Mouse (Mus musculus): ENCODE measurements at regions not wholly inside any gene's neighbourhood (a gene's known extent, or its start where the extent isn't known, plus 50 kb on each side); places are given as distances from the start of the nearest gene placed in this dataset.

DNA sequence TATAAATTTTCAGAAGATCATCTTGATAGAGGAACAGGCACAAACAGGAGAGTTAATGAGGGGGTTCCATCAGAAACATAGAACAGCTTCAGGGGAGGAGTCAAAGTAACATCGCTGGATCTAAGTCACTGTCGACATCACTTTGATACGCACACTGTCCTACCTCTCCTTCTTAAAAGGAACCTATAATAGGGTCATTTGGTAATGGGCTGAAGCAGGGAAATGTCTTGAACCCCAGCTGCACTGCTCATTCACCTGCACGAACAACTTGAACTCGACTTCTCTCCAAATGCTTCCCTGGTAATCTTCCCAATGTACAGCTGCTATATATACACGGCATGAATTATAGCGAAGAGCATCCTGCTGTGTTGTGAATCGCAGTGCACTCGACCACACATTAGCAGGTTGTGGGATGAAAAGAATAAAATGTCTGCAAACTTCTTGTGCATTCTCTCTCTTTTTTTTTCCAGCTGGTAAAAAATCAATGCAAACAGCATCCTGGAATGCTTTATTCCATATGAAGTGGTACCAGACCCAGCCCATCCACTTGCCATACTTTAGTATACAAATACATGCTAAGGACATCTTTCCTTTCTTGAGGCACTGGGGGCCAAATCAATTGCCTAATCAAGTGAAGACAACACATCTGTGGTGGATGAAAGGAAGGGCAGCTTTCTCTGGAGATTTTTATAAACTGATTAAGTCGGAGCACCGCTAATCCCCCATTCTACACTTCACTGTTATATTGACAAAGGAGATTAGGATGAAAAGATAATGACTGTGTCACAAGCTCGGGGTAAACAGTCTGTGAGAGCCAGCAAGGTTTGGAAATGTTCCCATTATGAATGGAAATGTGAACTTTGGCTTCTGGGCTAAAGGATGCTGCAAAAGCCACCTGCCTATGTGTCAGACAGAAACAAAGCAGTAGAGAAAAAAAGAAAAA, 325.6 kb upstream of the Itga1 start:
- no peak for DNase-seq (ENCODE audit: low read depth, low spot score)

DNA sequence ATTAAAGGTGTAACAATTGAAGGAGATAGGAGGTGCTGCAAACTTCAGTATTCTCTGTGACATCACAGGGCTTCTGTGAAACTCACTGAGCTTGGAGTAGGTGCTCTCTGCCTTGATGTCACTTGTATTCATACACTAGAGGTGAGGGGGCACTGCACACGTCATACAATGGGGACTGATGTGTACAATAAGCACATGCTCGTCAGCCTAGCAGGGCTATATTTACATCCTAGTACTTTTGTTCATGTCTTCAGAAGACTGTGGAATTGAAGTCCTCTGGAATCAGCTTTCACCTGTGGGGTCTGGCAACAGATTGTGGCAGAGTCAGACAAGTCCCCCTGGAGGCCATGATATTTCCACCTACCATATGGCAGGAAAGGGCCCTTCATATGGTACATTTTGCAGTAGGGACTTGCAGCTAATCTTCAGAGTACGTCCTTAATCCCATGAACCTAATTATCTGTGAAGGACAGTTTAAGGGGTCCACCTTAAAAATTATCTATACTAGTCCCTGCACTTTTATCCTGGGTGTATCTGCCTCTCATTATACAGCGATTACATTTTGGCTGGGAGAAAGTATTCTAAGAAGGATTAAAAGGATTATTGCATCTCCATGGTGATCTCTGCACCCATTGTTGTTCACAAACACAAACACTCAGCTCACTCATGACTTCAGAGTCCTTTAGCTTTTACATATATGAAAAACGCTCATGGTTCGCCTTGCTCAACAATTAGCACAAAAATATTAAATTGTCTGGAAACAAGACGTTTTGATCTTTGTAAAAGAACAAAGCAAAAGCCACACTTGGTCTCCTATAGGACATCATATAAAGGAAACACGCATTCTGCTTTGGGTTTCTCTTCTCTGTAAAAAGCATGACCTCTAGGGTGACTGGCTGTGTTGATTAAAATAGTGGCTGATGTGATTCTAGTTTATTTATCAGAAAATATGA, 324.1 kb upstream of the Itga1 start:
- DNase-seq (ENCODE audit: low read depth, low spot score) = no peak

DNA sequence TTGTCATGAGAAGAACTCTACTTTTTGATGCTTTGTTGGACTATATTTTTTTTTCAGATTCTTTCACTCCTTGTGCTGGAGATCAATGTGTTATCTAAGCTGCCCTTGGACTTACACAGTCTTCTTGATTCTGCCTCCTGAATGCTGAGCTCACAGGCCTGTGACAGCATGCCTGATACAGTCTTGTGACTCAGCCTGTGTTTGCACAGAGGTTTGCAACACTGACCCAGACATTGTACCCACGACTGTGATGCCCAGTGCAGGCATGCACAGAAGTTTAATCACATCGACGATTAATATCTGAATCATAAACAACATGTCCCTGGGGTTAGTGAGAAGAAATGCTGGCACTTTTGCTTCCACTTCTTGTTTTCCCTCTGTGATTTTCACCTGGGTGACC, 322.0 kb upstream of the Itga1 start:
- no peak for DNase-seq (ENCODE audit: low read depth, low spot score)

DNA sequence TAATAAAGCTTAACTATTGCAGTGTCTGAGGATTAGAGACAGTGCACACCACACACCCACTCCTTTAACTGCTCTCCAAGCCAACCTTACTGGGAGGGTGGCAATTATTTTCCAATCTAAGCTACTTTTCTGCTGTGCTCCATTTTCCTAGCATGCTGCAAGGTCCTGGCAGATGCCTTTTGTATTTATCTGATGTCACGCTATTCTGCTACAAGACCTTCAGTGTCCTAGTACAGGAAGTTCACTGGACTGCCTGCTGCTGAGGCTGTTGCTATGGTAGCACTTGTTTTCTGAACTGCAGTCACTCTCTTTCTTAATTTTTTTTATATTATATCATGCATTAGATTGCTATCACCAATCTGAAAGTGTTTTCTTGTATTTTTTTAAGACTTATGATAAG, 319.7 kb upstream of the Itga1 start:
- no peak for DNase-seq (ENCODE audit: low read depth, low spot score)

DNA sequence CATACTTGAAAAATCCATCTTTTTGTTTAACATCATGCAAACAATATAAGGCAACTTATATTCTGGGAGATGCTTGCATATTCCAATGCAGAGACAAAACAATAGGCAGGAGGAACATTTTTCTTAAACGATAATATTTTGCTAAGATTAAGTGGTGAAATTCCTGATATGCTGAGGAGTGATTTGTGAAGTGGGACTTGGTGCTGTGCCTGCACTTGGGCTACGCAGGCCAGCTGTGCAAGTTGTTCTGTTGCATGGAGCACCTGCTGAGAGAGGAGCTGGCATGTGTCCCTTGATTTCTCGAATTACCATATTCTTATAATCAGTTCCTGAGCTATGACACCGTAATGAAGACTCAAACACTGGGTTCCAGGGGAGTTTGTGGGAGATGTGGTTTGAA, 316.1 kb upstream of the Itga1 start:
- no peak for DNase-seq (ENCODE audit: low read depth, low spot score)

DNA sequence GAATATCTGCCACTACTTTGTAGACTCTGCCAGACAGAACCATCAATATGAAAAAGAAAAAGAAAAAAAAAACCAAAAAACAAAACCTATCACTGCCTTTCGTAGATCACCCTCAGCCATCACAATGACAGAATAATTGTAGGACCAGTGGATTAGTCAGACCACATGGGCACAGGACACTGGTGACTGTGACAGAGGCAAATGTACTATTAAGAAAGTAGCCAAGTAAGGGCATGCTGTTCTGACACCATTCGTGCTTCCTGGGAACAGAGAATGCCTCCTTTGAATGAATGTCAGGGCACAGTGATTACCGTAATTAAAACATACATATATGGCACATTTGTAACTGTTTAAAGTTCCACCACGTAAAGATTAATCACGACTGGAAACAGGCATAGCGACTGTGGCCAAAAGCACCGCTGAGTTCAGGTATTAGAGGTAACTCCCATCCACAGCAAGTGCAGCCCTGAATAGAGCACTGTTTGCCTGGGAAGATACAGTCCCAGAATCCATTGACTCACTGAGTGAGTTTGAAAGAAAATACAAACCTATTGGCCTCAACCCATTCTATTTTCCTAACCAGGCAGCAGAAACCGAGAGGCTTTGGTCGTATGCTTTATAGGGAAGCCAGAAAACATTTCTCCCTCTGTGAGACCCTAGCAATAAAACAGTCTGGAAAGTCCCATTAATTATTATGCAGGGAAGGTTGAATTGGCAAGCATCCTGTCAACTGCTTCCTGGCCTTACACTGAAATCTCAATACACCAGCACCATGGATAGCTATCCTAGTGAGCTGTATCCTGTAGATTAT, 312.2 kb upstream of the Itga1 start:
- no peak for DNase-seq (ENCODE audit: low read depth, low spot score)

DNA sequence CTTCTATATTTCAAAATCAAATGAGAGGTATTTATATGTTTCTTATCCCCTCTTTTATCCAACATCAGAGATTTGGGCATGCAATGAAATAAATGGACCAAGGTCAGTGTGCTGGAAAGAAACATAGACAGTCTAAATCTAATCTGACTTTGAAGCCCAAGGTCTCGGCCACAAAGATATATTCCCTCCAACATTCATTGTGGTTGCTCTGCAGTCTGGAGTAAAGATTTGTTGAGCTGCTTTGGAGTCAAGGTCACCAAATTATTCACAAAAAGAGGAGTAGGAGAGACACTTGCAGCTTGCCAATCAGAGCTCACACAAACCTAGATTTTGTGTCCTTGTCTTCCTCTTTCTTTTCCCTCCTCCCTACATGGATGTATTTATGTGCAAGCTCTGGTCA, 304.2 kb upstream of the Itga1 start:
- DNase-seq (ENCODE audit: low read depth, low spot score) = no peak

DNA sequence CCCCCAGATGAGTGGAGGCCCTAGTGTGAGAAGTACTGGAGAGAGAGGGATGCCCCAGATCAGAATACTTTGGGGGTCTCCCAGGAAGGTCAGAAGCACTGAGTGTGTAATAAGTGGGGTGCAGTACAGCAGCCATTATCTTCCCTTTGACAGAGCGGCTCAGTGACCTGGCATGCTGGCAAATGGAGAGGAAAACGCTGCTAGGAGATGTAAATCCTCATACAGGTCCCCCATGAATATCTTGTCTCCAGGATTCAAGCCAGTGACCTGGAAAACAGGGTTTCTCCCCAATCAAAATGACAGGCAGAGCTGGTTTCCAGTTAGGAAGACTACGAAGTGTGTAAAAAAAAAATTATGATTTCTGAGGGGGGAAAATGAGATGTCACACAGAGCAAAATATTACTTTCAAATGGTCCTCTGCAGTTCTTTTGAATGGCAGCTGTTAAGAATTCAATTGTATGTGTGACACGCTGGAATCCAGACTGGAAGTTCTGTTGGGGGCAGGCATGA, 299.0 kb upstream of the Itga1 start:
- DNase-seq (ENCODE audit: low read depth, low spot score) = no peak

DNA sequence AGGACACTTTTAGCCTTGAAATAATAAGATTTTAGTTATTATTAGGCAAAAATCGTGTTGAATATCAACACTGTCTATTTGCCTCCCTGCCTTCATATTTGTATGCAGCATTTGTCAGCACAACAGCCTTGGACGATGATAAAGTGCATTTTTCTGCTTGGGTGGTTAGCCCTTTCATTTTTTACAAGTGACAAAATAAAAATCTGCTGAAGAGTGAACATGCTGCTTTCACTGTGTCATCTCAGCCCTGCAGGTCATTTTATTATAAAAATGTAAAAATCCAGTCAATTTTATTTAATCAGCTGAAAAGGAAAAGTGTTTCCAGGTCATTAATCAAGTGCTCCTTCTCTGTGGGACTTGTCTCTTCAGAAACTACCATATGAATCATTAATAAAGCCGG, 277.9 kb upstream of the Itga1 start:
- no peak for DNase-seq (ENCODE audit: low read depth, low spot score)

DNA sequence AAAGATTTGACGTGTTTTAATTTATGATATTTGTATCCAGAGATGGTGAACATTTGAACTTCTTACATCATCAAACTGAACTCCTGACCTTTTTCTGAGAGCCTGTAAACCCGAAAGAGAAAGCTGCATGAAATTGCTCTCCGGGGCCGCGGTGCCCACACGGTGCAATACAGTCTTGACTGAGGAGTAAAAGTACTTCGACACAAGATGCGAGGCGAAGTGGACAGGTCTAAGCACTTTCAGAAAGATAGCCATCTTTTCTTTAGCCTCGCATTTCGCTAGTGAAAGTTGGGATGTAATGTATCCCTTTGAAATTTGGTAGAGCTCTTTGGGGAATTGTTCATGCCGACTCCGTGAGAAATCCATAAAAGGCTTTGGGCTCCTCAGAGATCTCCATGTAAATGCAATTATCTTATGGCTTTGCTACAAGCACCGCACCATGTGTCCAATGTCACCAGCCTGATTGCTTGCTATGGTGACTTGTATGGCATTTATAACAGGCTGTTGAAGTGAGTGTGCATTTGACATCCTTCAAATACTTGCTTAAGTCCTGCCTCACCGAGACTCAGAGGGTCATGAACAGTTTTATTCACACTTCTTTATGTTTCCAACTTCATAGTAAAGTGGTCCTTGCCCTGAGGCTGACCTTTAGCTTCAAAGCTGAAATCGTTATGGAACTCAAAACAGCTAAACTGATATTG, 274.6 kb upstream of the Itga1 start:
- no peak for DNase-seq (ENCODE audit: low read depth, low spot score)

DNA sequence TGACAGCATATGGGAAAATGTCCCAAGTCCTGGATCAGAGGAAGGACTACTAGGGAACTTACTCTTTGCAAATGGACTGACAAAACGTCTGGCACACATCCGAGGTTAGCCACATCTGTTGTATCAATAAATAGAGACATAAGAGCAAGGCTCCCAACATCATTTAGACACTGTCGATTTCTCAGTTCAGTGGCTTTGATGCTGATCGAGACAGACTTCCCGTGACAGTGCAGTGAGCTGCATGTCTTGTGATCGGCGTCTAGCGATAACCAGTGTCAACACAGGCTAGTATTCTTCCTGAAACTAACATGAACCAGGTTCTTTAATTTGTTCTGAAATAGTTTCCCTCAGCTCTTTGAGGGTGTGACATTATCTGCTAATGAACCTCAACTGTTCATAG, 259.7 kb upstream of the Itga1 start:
- DNase-seq (ENCODE audit: low read depth, low spot score) = no peak

DNA sequence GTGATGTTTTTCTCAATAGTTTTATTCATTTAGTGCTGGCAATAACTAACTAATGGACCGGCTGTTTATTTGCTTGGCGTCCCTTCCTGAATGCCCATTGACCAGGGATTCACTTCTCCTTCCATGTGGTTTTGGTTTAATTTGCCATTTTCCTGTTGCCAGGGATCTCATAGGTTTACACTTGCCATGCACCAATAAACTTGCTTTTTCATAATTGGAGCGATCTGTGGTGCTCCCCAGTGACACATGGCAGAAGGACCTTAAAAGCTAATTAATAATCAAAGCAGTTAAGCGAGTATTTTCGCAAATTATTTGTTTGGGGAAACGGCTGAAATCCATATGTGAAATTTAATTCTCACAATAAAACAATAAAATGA, 245.2 kb upstream of the Itga1 start:
- DNase-seq (ENCODE audit: low read depth, low spot score) = no peak

DNA sequence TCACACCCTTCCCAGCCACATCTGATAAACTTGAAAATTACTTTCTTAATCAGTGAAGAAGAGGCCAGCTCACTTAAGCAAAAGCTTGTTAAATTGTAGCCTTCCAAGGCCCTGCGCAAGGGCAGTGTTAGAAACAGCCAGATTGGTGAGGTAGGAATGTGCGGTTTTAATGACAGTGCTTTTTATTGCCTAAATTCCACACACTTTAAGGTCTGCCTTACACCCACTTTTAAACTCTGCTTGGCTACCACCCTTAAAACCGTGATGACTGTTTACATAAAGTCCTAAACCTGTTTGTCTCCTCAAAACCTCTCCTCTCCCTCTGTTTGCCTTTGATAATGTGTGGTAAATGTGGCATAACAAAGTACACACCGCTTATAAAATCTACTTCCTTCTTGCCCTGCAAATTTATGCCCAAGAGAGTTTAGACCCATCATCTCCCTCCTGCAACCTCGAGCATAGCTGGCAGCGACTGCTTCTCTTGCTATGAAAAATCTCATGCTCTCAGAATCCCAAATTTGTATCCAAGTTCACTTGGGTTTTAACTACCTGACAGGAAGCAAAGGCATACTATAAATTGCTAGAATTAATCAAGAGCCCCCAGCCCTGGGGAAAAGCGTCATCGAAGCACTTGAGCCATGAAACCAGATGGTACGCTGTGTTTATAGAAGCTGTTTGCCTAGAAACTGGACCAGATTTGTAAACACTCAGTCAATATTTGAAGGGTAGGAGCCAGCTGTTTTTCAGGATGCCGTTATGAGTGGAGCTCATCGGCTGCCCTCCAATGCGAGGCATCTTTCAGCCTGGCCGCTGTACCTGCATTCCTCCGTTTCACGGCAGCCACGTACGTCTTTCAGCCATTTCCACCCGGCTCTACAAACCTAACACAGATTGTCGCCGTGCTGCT, 244.6 kb upstream of the Itga1 start:
- DNase-seq (ENCODE audit: low read depth, low spot score) = no peak

DNA sequence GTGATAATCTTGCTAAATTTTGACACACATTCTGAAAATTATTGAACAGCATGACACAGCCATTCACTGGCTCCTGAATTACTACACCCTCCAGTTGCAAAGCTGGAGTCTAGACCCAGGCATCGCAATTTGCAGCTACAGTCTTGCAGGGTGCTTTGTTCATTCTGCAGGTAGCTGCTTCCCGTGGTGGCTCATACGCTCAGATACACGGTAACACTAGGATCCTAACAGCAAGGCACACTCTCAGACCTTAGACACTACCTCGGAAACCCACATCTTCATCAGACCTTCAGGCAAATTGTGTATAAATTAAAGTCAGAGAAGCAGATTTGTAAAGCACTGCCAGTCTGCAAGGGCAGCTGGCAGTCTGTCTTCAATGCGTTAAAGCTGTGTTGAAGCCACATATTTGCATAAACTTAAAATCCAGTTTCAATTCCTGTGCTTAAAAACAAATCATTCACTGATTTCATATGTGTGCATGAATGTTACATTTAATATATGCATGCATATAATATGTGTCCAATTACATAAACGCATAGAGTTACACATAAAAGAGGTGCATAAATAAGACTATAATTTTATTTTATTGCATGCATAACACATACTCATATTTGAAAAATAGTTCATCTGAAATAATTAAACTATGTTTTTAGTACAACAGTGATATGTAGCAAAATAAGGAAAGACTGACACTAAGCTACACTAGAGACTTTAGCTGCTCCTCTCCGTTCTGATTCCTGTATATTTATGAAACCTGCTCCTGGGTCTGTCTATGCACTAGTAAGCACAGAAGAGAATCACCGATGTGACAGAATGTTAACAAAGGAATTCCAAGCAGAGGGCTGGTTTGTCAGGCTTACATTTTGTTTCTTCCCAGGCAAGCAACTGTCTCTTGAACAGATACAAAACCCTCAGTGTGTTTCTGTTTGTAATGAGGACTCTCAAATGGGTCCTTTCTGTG, 227.5 kb upstream of the Itga1 start:
- no peak for DNase-seq (ENCODE audit: low read depth, low spot score)

DNA sequence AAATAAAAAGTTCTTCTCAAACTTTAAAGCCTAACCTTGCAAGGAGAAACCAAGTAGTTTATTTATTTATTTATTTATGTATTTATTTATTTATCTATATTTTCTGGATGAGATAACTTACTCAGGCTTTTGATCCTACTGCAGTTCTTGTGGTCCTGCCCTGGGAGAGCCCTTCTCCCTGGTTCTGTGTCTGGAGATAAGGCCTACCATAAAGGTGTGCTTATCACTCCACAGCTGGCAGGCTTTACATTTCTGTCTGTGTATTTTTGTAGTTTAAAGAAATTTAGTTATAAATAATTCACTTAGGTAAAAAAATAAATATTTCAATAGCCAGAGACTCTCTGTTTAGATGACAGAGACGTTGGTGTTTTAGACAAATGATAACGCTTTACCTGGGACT, 224.5 kb upstream of the Itga1 start:
- DNase-seq (ENCODE audit: low read depth, low spot score) = no peak

DNA sequence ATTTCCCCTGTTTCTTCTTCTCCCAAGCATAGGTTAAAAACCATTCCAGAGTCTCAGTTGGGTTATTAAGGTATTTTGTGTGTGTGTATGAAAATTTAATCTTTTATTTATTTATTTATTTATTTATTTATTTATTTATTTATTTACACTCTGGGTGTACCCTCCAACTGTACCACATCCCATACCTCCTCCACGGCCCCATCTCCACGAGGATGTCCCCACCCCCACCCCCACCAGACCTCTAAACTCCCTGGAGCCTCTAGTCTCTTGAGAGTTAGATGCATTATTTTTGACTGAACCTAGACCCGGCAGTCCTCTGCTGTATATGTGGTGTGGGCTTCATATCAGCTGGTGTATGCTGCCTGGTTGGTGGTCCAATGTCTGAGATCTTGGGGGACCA, 214.9 kb upstream of the Itga1 start:
- DNase-seq (ENCODE audit: low read depth, low spot score) = no peak

DNA sequence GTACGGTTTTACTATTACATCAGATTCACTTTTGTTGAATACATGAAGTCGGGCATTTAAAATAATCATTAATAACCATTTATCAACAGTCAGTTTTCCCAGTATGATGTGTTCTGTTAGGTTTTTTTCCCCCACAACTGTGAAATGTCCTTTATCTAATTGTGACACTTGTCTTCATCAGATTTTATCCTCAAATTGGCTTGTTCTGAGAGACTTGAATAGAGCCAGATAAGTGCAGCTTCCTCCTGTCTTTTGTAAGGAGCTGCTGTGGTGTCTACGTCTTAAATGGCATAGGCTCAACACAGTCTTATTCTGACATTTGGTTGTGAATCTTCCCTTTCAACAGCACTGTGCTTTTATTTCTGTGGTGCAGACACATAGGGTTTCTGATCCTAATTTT, 206.8 kb upstream of the Itga1 start:
- DNase-seq (ENCODE audit: low read depth, low spot score) = no peak

DNA sequence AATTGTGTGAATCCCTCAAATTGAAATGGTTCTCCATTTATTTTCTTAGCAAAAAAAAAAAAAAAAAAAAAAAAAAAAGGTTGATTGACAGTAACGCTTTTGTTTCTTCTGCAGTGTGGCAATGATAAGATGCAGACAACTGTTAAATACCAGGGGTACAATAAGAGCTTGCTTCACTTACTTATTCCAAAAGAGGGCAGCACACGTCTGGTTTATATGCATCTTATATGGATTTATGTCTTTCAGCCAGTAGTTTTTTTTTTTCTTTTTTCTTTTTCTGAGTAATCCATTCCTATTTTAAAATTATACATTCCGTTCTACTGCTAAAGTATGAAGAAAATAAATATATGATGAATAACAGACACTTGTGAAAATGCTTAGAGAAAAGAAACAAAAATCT, 185.6 kb upstream of the Itga1 start:
- DNase-seq (ENCODE audit: low read depth, low spot score) = no peak

DNA sequence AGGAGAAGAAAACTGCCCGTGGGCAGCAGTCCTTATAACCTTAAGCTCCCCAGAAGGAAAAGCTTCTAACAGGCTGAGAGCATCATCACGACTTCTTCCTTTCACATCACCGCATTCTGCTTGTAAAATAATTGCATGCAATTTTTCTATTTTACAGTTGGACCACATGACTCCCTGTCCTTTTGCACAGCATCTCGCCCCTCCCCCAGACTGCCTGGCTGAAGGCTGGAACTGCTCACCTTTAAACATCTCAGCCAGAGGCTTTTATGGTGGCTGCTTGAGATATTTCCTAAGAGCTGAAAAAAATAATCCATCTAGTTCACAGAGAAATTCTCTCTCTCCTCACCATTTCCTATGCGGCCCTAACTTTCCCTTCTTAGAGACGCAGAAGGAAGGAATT, 164.4 kb upstream of the Itga1 start:
- DNase-seq (ENCODE audit: low read depth, low spot score) = no peak
